Mouse (Mus musculus) adrenal gland, postnatal 25 days (tissue): ENCODE measurements around the gene Ager. TPM values are rescaled to one million over a fixed set of nuclear protein-coding genes. Genes with fewer than 3 reads are reported as not detected.
A peak's percentile ranks its signal among the peaks of the same experiment; 100 is the strongest.

Source experiments
- DNase-seq: peaks from one replicate; pipeline ENCODE4 v3.0.0; 2021; ENCODE audit warnings: mixed read lengths
- total RNA-seq: library from RNA; stranded (reverse); gene quantifications from 2 replicates; pipeline ENCODE4 v1.2.3, GENCODE M21; 2021

Gene Ager
- total RNA-seq, 1 experiment from 2014 or later = 1.5 TPM

DNA sequence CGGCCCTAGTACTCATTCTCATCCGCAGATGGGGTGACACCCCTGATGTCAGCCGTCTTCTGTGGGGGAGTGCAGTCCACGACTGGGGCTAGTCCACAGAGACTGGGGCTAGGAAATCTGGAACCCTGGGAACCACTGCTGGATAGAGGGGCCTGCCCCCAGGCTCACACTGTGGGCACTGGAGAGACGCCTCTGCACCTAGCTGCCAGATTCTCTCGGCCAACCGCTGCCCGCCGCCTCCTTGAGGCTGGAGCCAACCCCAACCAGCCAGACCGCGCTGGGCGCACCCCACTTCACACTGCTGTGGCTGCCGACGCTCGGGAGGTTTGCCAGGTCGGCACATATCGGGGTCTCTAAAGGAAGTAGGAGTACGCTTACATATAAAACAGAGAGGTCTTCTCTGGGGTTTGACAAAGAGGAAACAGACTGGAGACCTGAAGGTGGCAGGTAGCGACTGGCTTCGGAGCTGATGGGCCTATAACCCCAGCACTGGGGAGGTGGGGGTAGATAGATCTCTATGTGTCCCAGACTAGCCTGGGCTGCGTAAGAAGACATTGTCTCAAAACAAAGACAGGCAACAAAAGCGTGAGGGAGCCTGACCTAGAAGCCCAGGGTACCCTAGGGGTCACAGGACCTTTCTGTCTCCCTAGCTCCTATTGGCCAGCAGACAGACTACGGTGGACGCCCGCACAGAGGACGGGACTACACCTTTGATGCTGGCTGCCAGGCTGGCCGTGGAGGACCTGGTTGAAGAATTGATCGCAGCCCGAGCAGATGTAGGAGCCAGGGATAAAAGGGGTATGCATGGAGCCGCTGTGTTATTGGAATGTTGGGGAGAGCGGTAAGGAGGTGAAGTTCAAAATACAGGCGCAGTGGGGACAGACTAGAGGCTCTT lies 11.5 kb upstream of the Ager start:
- no peak for DNase-seq

DNA sequence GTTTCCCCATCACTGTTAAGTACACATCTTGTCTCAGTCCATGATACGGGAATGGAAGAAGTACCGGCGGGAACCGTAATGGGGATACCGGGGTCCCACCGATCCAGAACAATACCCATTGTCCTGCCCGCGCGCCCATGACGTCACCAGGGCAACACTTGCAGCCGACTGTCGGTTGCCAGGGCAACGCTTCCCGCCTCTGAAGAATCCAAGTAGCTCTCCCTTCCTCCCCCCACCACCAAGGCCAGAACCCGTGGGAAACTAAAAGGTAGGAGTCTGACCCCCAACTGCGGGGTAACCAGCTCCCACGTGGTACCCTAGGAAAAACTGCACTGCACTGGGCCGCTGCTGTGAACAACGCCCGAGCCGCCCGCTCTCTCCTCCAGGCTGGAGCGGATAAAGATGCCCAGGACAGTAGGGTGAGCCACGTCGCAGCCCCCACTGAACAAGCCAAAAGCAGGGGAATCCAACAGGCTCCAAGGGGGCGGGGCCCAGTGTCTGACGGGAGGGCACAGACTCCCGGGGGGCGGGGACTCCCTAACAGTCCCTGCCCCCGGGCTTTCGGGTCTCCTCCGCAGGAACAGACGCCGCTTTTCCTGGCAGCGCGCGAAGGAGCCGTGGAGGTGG lies 10.8 kb upstream of the Ager start:
- peak; percentile 89 for DNase-seq

DNA sequence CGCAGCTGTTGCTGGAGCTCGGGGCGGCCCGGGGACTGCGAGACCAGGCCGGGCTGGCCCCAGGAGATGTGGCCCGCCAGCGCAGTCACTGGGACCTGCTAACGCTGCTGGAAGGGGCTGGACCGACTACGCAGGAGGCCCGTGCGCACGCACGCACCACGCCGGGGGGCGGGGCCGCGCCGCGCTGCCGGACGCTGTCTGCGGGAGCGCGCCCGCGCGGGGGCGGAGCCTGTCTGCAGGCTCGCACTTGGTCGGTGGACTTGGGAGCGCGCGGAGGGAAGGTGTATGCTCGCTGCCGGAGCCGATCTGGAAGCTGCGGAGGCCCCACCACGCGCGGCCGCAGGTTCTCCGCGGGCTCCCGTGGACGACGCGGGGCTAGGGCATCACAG lies 10.2 kb upstream of the Ager start:
- peak; percentile 98 for DNase-seq

DNA sequence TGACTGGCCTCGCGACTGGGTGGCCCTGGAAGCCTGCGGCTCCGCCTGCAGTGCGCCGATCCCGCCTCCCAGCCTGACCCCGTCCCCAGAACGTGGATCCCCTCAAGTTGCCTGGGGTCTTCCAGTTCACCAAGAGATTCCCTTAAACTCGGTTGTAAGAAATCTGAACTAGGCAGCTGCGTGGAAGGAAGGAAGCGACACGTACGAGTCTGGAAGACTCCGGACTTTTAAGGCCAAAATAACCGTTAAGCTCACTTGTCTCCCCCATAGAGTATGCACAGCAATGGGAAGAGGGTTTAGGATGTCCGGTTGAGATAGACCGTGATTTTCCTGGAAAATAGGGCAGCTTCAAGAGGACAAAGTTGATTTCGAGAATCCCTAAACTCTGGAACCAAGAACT lies 9.8 kb upstream of the Ager start:
- DNase-seq = no peak

DNA sequence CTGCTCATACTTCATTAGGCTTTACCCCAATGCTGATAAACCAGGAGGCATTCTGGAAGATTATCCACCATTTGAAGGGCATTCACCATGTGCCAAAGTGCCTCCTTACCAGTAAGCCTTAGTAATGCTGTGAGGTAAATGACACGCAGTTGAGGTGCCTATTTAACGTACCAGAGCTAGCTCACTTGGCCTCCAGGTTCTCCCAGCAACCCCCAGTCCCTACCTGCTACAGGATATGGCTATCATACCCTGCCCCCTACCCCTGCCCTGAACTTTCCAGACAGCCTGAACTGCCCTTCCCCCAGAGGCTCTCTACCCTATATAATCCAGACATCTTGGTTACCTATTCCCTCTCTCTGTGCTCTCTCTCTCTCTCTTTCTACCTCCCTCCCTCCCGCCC lies 8.9 kb upstream of the Ager start:
- DNase-seq = no peak

DNA sequence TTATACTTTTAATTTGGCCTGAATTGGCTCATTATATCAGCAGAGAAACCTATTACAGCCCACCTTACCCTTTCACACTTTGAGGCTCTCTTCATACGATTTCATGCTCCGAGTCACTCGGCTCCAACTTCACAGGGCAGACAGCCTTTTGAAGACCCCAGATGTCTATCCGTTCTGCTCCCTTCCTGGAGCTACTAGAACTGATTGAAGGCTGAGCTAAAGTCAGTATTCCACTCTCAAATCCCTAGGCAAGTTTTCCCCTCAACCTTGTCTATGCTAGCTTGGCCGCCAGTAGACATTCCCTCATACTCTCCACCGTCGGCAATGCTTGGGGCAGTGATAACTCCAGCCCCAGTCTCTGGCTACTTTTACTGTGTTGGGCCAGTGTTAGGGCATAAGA lies 8.5 kb upstream of the Ager start:
- DNase-seq = no peak

DNA sequence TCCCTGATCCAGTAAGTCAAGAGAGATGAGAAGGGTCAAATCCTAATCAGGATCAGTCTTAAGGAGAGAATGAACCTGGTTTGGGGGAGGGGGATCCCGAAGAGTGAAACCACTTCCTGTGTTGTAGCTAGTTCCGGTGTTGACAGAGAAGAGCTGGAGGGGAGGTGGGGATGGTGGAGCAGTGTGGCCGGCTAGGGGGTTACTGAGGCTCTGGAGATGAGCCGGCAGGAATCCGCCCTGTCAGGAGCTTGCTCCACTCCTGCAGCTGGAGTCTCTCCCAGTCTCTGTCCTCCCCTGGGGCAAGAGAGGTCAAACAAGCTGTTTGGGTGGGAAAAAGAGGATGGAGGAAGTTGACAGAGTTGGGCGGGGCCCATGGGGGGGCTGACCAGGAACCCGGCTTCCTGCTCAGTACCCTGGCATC lies 8.0 kb upstream of the Ager start, which contains the start of gene Gpsm3:
Gene Gpsm3, plus strand, starts transcription at position 126 of the 421 bp plus-strand sequence.
- no peak for DNase-seq

DNA sequence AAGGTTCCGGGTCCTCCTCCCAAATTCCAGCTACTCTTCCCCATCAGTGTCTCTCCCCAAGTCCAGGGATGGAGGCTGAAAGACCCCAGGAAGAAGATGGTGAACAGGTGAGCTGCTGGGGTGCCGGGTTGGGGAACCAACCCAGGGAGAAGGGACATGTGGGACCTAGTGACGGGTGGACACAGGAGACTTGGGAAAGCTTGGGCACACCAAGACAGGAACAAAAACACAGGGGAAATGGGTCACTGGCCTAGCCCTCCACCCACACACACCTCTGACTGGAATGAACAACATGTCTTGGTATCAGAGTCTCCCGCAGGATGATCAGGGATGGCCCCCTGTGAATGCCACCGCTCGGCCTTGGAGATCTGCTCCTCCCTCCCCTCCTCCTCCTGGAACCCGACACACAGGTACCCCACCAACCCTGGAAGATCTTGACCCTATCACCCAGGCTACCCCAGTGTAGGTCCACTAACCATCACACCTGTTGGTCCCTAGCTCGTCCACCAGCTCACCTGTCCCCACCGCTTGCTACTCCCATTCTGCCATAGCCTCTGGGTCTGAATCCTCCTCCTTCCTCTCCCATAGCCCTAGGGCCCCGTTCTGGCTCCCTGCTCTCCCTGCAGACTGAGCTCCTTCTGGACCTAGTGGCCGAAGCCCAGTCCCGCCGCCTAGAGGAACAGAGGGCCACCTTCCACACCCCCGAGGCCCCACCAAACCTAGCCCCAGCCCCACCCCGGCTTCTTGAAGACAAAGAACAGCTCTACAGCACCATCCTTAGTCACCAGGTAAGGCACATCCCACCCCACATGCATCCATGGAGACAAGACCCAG lies 7.3 kb upstream of the Ager start:
- DNase-seq = no peak

DNA sequence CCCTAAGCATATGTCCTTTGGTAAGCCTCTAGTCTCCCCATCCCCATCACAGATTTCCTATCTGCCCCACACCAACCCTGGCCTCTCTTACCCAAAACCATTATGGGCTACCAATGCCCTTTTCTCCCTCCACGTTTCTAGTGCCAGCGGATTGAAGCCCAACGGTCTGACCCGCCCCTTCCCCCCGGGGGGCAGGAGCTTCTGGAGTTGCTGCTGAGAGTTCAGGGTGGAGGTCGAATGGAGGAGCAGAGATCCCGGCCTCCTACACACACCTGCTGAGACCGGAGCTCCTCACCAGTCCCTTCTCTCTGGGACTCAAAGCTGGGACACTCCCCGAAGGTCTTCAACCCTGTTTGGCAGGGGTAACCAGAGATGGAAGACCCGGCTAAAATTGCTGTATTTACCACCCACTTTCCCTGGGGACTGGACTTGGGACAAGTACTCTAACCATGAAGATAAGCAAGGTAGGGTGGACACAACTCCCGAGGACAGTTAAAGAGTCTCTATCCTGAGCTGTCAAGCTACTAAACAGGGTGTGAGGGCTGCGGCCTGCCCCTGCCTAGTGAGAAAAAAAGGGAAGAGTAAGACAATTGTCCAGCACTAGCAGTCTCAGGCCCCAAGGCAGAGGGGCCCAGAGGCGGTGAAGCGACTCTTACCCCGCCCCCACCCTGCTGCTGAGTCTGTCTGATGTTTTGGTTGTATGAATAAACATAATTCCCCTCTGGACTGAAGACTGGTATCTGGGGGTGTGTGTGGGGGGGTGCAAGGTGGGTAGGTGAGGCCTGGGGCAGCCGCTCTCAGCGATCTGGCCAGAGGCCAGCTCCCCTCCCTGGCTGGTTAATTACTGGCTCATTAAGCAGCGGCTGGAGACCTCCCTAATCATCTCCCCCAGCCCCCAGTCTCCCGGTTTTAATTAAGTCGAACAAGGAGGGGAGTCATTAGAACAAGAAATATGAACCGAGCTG lies 6.4 kb upstream of the Ager start, which contains the start of gene Pbx2:
Gene Pbx2, plus strand, starts transcription at position 238 of the 965 bp plus-strand sequence.
- no peak for DNase-seq

DNA sequence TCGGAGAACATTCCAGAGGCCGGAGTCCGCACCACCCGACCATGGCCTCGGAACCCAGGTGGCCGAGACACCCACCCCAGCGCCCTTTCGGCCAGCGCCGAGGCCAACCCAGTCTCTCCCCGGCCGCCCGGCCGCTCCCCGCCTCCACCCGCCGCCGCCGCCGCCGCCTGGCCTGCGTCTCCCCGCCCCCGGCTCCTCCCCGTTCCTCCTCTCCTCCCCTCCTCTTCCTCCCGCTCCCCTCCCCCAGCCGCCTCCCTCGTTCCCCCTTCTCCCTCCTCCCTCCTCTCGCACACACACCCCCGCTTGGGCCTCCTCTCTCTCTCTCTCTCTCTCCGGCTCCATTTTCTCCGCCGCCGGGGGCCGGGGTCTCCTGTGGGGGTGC lies 5.7 kb upstream of the Ager start:
- peak; percentile 97 for DNase-seq

DNA sequence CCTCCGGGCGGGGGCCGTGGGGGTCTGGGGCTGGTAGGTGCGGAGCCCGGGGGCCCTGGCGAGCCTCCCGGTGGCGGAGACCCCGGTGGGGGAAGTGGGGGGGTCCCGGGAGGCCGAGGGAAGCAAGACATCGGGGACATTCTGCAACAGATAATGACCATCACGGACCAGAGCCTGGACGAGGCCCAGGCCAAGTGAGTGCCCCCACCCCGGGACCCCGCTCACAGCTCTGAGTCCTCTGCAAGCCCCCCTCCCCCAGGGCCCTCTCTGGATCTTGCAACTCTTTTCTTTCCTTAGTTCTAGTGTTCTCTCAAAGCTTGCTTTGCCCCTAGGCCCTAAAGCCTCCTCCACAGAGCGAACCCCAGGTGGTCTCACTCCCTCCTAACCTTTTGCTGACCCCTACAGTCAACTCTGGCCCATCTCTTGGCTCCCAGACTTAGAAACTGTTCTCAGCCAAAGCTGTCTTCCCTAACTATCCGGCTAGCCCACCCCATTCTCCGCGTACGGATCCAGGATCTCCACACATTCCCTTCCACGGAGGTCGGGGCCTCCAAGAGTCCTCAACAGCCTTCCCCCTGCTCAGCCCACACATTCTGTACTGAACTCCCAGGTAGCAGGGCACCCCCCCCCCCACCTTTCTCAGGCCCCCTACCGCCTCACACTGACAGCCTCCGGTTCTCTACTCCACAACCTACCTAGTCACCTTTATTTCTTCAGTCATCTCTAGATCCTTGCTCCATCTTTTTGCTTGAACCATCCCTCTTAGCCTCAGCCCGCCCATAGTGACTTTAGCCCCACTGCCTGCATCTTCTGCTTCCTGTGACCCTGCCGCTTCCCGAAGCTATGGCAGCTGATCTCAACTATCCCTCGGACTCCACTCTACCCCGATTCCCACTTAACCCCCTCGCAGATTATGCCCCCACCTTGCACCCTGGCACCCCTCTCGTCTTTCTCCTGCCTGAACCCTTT lies 4.8 kb upstream of the Ager start:
- DNase-seq = no peak

DNA sequence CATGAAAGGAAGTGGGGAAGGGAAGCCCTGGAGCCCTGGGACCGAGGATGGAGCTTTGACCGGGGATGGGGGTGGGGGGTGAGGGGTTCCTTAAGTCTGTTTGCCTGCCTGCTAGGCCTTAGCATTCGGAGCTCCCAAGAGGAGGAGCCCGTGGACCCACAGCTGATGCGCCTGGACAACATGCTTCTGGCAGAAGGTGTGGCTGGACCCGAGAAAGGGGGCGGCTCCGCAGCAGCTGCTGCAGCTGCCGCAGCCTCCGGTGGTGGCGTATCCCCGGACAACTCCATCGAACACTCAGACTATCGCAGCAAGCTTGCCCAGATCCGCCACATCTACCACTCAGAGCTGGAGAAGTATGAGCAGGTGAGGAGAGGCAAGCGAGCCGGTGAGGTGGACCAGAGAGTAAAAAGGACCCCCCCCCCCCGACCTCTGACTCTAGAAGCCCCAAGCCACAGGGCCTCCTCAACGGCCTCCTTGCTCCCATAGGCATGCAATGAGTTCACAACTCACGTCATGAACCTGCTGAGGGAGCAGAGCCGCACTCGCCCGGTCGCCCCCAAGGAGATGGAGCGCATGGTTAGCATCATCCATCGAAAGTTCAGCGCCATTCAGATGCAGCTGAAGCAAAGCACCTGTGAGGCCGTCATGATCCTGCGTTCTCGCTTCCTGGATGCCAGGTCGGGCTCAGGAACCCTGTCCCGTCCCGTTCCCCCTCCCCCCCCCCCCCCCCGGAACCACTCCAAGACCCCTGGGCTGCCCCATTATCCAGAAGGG lies 3.7 kb upstream of the Ager start:
- no peak for DNase-seq

DNA sequence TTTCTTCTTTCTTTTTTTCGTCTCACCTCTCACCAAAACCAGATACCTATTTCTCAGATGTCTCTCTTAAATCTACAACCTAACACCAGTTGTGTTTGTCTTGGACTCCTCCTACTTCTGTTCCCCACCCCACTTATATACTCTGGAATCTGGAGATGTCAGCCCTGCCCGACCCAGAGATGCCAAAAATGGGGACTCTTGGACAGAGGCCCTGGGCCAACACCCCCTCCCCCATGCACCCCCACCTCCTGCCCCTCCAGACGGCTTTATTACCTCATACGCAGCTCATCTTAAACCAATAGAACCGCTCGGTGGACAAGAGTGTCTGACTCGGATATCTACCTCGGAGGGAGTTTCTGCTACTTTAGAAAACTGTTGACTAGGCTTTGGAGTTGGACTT lies 1.6 kb upstream of the Ager start:
- no peak for DNase-seq

DNA sequence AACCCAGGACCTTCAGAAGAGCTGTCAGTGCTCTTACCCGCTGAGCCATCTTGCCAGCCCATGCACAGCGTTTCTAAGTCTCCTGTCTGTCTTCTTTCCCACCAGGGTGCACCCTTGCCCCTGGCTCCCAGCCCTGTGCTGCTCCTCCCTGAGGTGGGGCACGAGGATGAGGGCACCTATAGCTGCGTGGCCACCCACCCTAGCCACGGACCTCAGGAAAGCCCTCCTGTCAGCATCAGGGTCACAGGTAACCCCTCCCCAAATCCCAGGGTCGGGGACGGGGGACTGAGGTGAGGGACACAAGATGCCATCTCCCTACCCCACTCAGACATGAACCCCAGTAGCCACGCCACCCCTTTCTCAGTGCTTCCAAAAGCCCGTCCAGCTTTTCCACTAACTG lies 2.2 kb downstream of the Ager start:
- DNase-seq = no peak

DNA sequence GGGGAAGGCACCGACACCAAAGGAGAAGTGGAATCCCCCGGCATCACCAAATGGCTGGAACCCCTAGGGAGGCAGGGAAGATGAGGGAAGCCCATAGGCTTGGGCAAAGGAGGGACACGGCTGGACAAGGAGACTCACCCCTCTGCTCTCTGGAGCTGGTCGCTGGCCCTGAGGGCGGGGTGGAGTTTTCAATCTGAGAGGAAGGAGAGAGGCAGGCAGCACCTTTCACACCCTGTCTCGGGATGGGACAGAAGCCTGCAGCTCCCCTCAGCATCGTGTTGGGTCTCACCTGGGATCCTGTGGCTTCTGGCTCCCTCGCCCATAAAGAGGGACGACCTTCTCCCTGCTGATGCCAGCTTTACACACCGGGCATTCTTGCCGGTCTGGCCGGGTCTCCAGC lies 4.1 kb downstream of the Ager start:
- DNase-seq = no peak

DNA sequence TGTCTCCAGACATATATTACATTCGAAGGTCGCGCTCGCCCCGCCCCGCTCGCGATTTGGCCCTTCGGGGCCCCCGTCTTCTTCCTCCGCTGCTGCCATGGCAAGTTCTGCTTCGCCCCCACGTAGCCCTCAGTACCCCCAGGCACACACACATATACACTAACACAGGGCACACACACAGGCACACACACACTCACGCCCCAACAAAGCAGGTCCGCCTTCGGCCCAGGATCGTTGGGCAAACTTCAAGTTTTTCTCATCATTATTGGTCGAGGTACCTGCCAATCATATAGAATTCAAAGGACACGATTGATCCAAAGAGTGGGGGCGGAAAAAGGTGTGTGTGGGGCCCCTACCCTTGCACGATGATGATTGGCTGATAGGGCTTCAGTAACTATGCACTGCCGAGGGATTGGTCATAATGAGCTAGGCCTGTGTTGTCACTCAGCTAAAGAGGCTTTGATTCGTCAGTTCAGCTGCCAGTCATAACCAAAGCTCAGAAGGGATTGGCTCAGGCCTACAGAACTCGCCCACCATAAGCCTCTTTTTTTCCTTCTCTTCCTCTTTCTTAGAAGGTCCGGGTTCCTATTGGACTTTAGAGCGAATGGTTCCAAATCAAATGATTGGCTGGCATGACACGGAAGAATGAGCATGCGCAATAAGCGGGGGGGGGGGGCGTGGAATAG lies 5.9 kb downstream of the Ager start, which contains the start of gene Rnf5:
Gene Rnf5, minus strand, starts transcription at position 316 of the 686 bp plus-strand sequence.
- DNase-seq = peak; percentile 93

DNA sequence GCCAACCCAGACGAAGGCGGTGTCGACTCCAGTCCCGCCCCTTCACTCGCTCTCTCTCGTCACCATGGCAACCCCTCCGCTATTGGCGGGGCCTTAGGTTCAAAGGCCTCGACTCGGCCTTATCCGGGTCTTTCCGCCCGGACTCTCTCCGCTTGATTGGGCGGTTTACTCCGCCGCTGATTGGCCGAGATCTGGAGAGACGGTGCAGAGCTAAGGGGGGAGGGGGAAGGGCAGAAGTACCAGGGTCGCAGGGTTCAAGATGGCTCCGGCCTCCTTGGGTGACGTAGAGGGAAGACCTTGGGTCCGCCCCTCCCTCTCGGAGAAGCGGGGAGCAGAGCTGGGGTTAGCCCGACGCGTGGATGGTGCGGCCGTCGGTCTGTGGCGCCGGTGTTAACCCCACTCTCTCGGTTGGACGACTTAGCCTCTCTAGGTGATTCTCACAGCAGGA lies 6.4 kb downstream of the Ager start, which contains the start of gene Agpat1:
Gene Agpat1, plus strand, starts transcription at position 202 of the 448 bp plus-strand sequence.
- peak; percentile 98 for DNase-seq

DNA sequence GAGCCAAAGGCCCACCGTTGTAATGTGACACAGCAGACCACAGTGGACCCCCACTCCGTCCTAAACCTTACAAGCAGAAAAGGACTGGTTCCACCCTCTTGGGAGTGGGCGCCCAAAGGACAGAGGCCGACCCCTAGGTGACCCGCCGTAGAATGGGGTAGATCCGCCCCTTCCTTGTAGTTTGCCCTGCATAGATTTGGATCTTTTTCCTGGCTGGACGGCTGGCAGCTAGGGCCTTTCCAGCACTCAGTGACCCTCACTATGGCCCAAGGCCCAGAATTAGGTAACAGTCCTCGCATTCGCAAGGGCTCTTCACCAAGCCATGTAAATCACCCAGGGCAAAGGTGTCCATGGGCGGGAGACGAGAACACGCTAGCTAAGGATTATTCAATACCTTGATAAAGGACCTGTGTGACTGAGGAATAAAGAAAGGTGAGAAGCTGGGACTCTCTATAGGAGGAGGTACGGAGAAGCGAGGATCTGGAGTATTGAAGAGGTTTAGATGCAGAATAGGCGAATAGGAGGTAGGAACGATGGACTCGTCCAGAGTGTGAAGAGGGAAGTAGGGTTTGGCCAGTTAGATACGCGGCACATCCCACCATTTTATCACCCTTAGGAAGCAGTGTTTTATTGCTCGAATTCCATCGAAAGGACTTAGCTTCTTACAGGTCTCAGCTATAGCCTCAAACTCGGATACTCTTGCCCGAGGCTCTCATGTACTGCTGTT lies 7.0 kb downstream of the Ager start:
- DNase-seq = peak; percentile 46
